Mouse (Mus musculus) forebrain, embryonic 11.5 days (tissue): ENCODE results near the gene Ppa2. TPM values are rescaled to one million over a fixed set of nuclear protein-coding genes. Genes with fewer than 3 reads are reported as not detected.

Experiments
- ATAC-seq: fragments of 200-750 bp; cut with Nextera tagmentation; replicated peaks from 2 replicates; pipeline ENCODE4 v1.8.0; 2017; ENCODE audit warnings: moderate TSS enrichment; ENCODE audit not compliant: low FRiP score
- DNase-seq: peaks from one replicate; pipeline ENCODE4 v3.0.0-alpha.2; 2017; ENCODE audit warnings: low spot score
- H3K27ac ChIP-seq: fragments of 300-500 bp; sonication (generic); 2 replicates; pipeline ENCODE4 v1.5.1; 2014; ENCODE audit warnings: low read depth, low read length
- H3K27me3 ChIP-seq: fragments of 300-500 bp; sonication (generic); 2 replicates; pipeline ENCODE4 v1.6.1; 2014; ENCODE audit warnings: mild to moderate bottlenecking, low read length, mixed read lengths; ENCODE audit not compliant: control insufficient read depth, insufficient read depth
- H3K36me3 ChIP-seq: fragments of 300-500 bp; sonication (generic); 2 replicates; pipeline ENCODE4 v1.6.1; 2014; ENCODE audit warnings: mild to moderate bottlenecking, low read length, moderate library complexity, mixed read lengths; ENCODE audit not compliant: control insufficient read depth, insufficient read depth
- H3K4me1 ChIP-seq: fragments of 300-500 bp; sonication (generic); replicated peaks from 2 replicates; pipeline ENCODE4 v1.6.1; 2014; ENCODE audit warnings: low read length, mixed read lengths; ENCODE audit not compliant: control insufficient read depth, insufficient read depth
- H3K4me2 ChIP-seq: fragments of 300-500 bp; sonication (generic); 2 replicates; pipeline ENCODE4 v1.6.1; 2014; ENCODE audit warnings: low read depth, mild to moderate bottlenecking, low read length, moderate library complexity, mixed read lengths; ENCODE audit not compliant: severe bottlenecking
- H3K4me3 ChIP-seq: fragments of 300-500 bp; sonication (generic); 2 replicates; pipeline ENCODE4 v1.5.1; 2014; ENCODE audit warnings: low read depth, low read length
- H3K9ac ChIP-seq: fragments of 300-500 bp; sonication (generic); 2 replicates; pipeline ENCODE4 v1.6.1; 2014; ENCODE audit warnings: low read length
- H3K9me3 ChIP-seq: fragments of 300-500 bp; sonication (generic); 2 replicates; pipeline ENCODE4 v1.6.1; 2016; ENCODE audit warnings: low read length, mixed read lengths; ENCODE audit not compliant: control insufficient read depth
- WGBS: fragments of 180-500 bp; shearing (Covaris S2); extraction: QIAGEN DNeasy Blood & Tissue Kit; methylation state at CpG from one replicate; pipeline ENCODE4 v1.1.7; 2014; 5-methylcytosine and 5-hydroxymethylcytosine counted together
- polyA plus RNA-seq: library from polyadenylated mRNA; unstranded; fragments of >200 nt; fragmentation: Nextera tagmentation; extraction: Ambion mirVana; gene quantifications from 2 replicates; pipeline ENCODE4 v1.2.1, GENCODE M21; 2014

Gene Ppa2
- polyA plus RNA-seq, 1 experiment from 2014 or later: 75.1 TPM

DNA sequence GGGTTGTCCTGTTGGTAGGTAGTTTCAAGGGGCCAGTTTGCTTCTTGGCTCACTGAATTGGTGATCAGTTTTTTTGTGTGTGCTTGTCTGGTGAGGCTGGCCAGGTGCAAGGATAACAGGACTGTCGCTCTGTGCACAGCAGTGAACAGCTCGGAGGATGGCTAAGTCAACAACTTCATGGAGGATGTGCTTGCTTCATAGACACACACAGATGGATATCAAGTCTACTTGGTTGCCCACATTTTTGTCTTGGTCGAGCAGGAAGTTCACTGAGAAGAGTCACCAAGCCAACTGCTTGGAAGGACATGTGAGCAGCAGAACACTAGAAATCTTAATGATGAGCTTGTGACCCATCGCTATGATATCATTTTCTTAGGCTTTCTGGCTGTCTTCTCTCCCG lies 24.8 kb downstream of the Ppa2 start:
- WGBS: 91% methylated on average over 5 of the region's 5 CpGs
- no peak overlapping the region for H3K9ac ChIP-seq
- no peaks in the 10 kb centered on the region for H3K4me1 ChIP-seq
- no peaks in the 10 kb centered on the region for H3K36me3 ChIP-seq
- H3K9me3 ChIP-seq: no peaks in the 10 kb centered on the region
- no peak for DNase-seq
- no peak for ATAC-seq
- H3K4me2 ChIP-seq: no peak overlapping the region
- H3K27ac ChIP-seq: no peak overlapping the region
- no peak overlapping the region for H3K4me3 ChIP-seq
- no peaks in the 10 kb centered on the region for H3K27me3 ChIP-seq

DNA sequence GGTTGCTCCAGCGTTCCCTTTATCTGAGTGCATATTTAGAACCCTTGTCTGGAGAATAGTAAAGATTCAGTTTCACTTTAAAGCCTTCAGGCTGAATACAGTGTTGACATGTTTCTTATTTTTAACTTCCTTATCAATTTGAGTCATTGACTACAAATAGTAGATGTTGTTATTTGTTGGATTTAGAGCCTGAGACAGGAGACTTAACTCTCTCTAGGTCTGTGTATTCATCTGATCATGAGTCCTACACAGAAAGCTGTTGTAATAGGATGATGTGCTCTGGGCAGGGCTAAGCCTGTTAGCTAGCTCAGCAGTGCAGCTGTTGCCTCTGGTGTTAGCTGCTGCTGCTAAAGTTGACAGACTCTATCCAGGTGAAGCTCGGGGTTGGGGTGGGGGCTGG lies 25.3 kb downstream of the Ppa2 start:
- ATAC-seq: no peak
- whole genome bisulfite sequencing: 81% methylated on average over 2 of the region's 2 CpGs

GRCm38 (mm10) chr3:133336400-133336799 lies 26.5 kb downstream of the Ppa2 start:
- H3K4me1 ChIP-seq: no peaks in the 10 kb centered on the region
- WGBS: 79% methylated on average over 7 of the region's 7 CpGs
- no peak overlapping the region for H3K9ac ChIP-seq
- no peak for DNase-seq
- H3K36me3 ChIP-seq: no peaks in the 10 kb centered on the region
- no peaks in the 10 kb centered on the region for H3K27me3 ChIP-seq
- no peak overlapping the region for H3K27ac ChIP-seq
- H3K4me3 ChIP-seq: no peak overlapping the region
- no peak for ATAC-seq
- no peak overlapping the region for H3K4me2 ChIP-seq
- H3K9me3 ChIP-seq: no peaks in the 10 kb centered on the region

More for the DNA sequence above, 25.3 kb downstream of the Ppa2 start:
- Histone ChIP-seq H3K9ac (no peak overlapping the region), H3K27me3 (no peaks in the 10 kb centered on the region), H3K4me2 (no peak overlapping the region), H3K27ac (no peak overlapping the region), H3K9me3 (no peaks in the 10 kb centered on the region), H3K36me3 (no peaks in the 10 kb centered on the region), H3K4me3 (no peak overlapping the region), H3K4me1 (no peaks in the 10 kb centered on the region)
- DNase-seq: no peak

DNA sequence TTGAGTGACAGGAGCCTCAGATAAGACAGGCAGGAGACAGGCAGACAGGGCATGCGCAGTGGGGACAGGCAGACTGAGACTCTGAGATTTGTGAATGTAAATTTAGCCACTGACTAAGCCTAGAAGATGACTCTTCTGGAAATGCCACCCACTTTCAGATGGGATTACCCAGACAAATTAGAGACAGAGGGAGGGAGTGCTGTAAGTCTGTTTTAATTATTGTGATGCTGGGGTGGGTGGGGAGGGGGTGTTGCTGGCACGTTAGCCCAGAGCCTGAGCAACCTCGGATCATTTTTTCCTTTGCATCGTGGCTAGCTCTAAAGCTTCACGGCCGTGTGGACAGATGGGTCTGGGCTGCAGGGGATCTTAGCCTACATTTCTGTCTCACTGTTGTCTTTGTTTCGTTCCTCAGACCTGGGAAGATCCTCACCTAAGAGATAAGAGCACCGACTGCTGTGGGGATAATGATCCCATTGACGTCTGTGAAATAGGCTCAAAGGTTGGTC lies 29.0 kb downstream of the Ppa2 start:
- Histone ChIP-seq H3K4me1 (no peaks in the 10 kb centered on the region), H3K27me3 (no peaks in the 10 kb centered on the region), H3K4me3 (no peak overlapping the region), H3K9ac (no peak overlapping the region), H3K36me3 (no peaks in the 10 kb centered on the region), H3K4me2 (no peak overlapping the region), H3K27ac (no peak overlapping the region), H3K9me3 (no peaks in the 10 kb centered on the region)
- DNase-seq: peak; percentile 41
- 71% methylated on average over 9 of the region's 9 CpGs for WGBS
- ATAC-seq: no peak

DNA sequence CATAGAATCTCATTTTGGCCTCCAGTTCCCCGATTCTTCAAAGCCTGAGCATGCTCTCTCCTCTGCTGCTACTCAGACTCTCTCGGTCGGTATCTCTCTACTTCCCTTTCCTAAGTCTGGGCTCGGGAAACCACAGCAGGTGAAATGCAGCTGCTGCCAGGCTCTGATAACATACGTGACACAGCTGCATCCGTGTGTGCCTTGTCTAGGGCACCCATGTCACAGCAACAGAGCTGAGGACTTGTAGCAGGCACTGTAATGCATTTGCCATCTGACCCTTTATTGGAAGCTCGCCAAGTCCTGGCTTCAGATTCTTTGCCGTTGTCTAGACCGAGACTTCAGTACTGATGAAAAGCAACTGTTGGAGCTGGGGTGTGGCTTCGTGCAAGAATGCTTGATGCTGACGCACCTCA lies 29.5 kb downstream of the Ppa2 start:
- H3K4me2 ChIP-seq: no peak overlapping the region
- no peaks in the 10 kb centered on the region for H3K36me3 ChIP-seq
- H3K4me3 ChIP-seq: no peak overlapping the region
- H3K9ac ChIP-seq: no peak overlapping the region
- ATAC-seq (no peak), DNase-seq (no peak)
- H3K4me1 ChIP-seq: no peaks in the 10 kb centered on the region
- H3K27ac ChIP-seq: no peak overlapping the region
- H3K9me3 ChIP-seq: no peaks in the 10 kb centered on the region
- no peaks in the 10 kb centered on the region for H3K27me3 ChIP-seq
- 77% methylated on average over 11 of the region's 11 CpGs for WGBS

DNA sequence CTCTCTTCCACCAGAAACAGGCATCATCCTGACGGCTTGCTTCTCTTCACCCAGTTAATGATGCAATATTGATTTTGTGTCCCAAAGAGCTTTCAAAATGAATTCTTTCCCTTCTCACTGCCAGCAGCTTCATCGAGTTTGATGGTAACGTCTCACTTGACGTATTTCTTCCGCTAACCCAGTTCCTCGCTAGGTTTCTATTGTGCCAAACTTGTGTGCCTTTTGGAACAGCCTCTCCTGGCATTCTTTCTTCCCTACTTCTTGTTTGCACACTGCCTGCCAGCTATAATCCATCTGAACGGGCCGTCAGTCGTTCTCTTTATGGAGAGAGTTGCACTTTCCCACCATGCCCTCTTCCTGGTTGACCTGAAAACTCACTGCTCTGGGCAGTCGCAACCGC lies 31.2 kb downstream of the Ppa2 start:
- WGBS: 89% methylated on average over 11 of the region's 11 CpGs
- no peak for DNase-seq
- Histone ChIP-seq H3K4me2 (no peak overlapping the region), H3K9me3 (no peaks in the 10 kb centered on the region), H3K27me3 (no peaks in the 10 kb centered on the region), H3K4me1 (no peaks in the 10 kb centered on the region), H3K4me3 (no peak overlapping the region), H3K9ac (no peak overlapping the region), H3K27ac (no peak overlapping the region), H3K36me3 (no peaks in the 10 kb centered on the region)
- ATAC-seq: no peak

GRCm38 (mm10) chr3:133347535-133347934 lies 37.6 kb downstream of the Ppa2 start:
- DNase-seq (no peak), ATAC-seq (no peak)
- Histone ChIP-seq H3K36me3 (no peaks in the 10 kb centered on the region), H3K9ac (no peak overlapping the region), H3K4me3 (no peak overlapping the region), H3K9me3 (no peaks in the 10 kb centered on the region), H3K4me2 (no peak overlapping the region), H3K27me3 (no peaks in the 10 kb centered on the region), H3K27ac (no peak overlapping the region), H3K4me1 (no peaks in the 10 kb centered on the region)
- 89% methylated on average over 7 of the region's 7 CpGs for WGBS

- H3K9me3 ChIP-seq: no peaks in the 10 kb centered on the region
- H3K27me3 ChIP-seq: no peaks in the 10 kb centered on the region
- DNase-seq (no peak), ATAC-seq (no peak)
- H3K4me3 ChIP-seq: no peak overlapping the region
- WGBS: 84% methylated on average over 2 of the region's 2 CpGs
- H3K36me3 ChIP-seq: no peaks in the 10 kb centered on the region
- no peak overlapping the region for H3K4me2 ChIP-seq
- H3K4me1 ChIP-seq: no peaks in the 10 kb centered on the region
- no peak overlapping the region for H3K9ac ChIP-seq
- H3K27ac ChIP-seq: no peak overlapping the region
Measured at GRCm38 (mm10) chr3:133348847-133349246, 38.9 kb downstream of the Ppa2 start.

- H3K27ac ChIP-seq: no peak overlapping the region
- no peaks in the 10 kb centered on the region for H3K36me3 ChIP-seq
- DNase-seq: no peak
- WGBS: 53% methylated on average over 6 of the region's 6 CpGs
- H3K4me3 ChIP-seq: no peak overlapping the region
- no peaks in the 10 kb centered on the region for H3K4me1 ChIP-seq
- no peaks in the 10 kb centered on the region for H3K27me3 ChIP-seq
- no peak overlapping the region for H3K9ac ChIP-seq
- no peaks in the 10 kb centered on the region for H3K9me3 ChIP-seq
- peak; percentile 67; the same call in 1 of the 2 replicates for ATAC-seq
- no peak overlapping the region for H3K4me2 ChIP-seq
Measured at GRCm38 (mm10) chr3:133357426-133357974, 47.6 kb downstream of the Ppa2 start.
